Mouse (Mus musculus): Measurements from ENCODE around the gene March10. TPM values are rescaled to one million over a fixed set of nuclear protein-coding genes. Genes with fewer than 3 reads are reported as not detected.

The March10 gene
- polyA plus RNA-seq (2015; fragmentation: Nextera tagmentation; extraction: Ambion mirVana) = 0.18 and 0.32 TPM in 2 replicates

DNA sequence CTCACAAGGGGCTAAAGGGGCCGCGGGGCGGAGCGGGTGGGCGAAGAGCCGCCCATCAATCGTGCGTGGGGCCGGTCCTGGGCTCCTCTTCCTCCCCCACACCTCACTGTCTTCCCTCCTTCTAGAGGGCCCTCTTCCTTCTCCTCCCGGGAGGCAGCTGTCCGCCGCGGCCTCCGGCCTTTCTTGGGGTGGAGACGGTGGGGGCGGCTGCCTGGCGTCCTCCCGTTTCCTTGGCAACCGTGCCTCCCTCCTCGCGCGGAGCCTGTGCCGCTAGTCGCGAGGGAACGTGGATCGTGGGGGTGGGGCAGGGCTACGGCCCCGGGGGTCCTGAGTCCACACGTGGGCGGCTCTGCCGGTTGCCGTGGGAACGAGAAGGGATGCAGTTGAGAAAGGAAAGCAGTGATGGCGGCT, at the start of gene March10:
March10 (minus strand) TSS at position 239 of the 411 bp plus-strand sequence.
- no peaks in the 10 kb centered on the region for H3K36me3 ChIP-seq (ENCODE audit: control insufficient read depth, insufficient read depth)
- H3K4me1 ChIP-seq (ENCODE audit: control insufficient read depth, insufficient read depth, low read length) = peaks cover 5% of the 10 kb centered on the region
- WGBS = 5% methylated on average over 34 of the region's 35 CpGs
- ATAC-seq (replicated peaks; ENCODE audit: extremely low read depth, insufficient read depth, low FRiP score) = no peak; the same call in 1 of the 2 replicates
- peak within 1 kb of the TSS; percentile 85 for H3K4me2 ChIP-seq (ENCODE audit: low read depth, low read length)
- H3K4me3 ChIP-seq (ENCODE audit: low read length) = peak within 1 kb of the TSS; percentile 60
- H3K9ac ChIP-seq (ENCODE audit: low read length) = peak within 1 kb of the TSS; percentile 65
- no peak within 1 kb of the TSS for H3K27ac ChIP-seq (ENCODE audit: low read length)
- peaks cover 4% of the 10 kb centered on the region; the same call in 1 of the 2 replicates for H3K27me3 ChIP-seq (ENCODE audit: control insufficient read depth, insufficient read depth, low read length)
- H3K9me3 ChIP-seq (replicated peaks; ENCODE audit: control insufficient read depth, low read length) = no peaks in the 10 kb centered on the region

- H3K27ac ChIP-seq (ENCODE audit: low read length) = no peak overlapping the region
- 0 out of 2 replicates have a peak overlapping the region, but pooled peaks have one; percentile 12 for H3K4me2 ChIP-seq (ENCODE audit: low read depth, low read length)
- H3K9ac ChIP-seq (ENCODE audit: low read length) = no peak overlapping the region
- peaks cover 47% of the 10 kb centered on the region for H3K4me1 ChIP-seq (ENCODE audit: control insufficient read depth, insufficient read depth, low read length)
- WGBS = 66% methylated on average over 11 of the region's 11 CpGs
- H3K4me3 ChIP-seq (ENCODE audit: low read length) = no peak overlapping the region
- ATAC-seq (replicated peaks; ENCODE audit: extremely low read depth, insufficient read depth, low FRiP score) = no peak
- H3K9me3 ChIP-seq (replicated peaks; ENCODE audit: control insufficient read depth, low read length) = no peaks in the 10 kb centered on the region
- H3K27me3 ChIP-seq (ENCODE audit: control insufficient read depth, insufficient read depth, low read length) = no peaks in the 10 kb centered on the region
- H3K36me3 ChIP-seq (ENCODE audit: control insufficient read depth, insufficient read depth) = no peaks in the 10 kb centered on the region
These were observed 49.8 kb upstream of the March10 start for GRCm38 (mm10) chr11:105506322-105506721.

GRCm38 (mm10) chr11:105505038-105505437, 48.5 kb upstream of the March10 start:
- Histone ChIP-seq H3K27ac (ENCODE audit: low read length) (peak overlapping the region; percentile 11; the same call in 1 of the 2 replicates), H3K9me3 (replicated peaks; ENCODE audit: control insufficient read depth, low read length) (no peaks in the 10 kb centered on the region), H3K9ac (ENCODE audit: low read length) (no peak overlapping the region), H3K27me3 (ENCODE audit: control insufficient read depth, insufficient read depth, low read length) (no peaks in the 10 kb centered on the region), H3K4me1 (ENCODE audit: control insufficient read depth, insufficient read depth, low read length) (peaks cover 39% of the 10 kb centered on the region), H3K4me2 (ENCODE audit: low read depth, low read length) (no peak overlapping the region), H3K36me3 (ENCODE audit: control insufficient read depth, insufficient read depth) (no peaks in the 10 kb centered on the region), H3K4me3 (ENCODE audit: low read length) (no peak overlapping the region)
- 36% methylated on average over 3 of the region's 3 CpGs for WGBS
- ATAC-seq (replicated peaks; ENCODE audit: extremely low read depth, insufficient read depth, low FRiP score) = no peak

GRCm38 (mm10) chr11:105502311-105502710, 45.8 kb upstream of the March10 start:
- Histone ChIP-seq H3K4me1 (ENCODE audit: control insufficient read depth, insufficient read depth, low read length) (peaks cover 24% of the 10 kb centered on the region), H3K27ac (ENCODE audit: low read length) (no peak overlapping the region), H3K36me3 (ENCODE audit: control insufficient read depth, insufficient read depth) (no peaks in the 10 kb centered on the region), H3K4me3 (ENCODE audit: low read length) (no peak overlapping the region), H3K9me3 (replicated peaks; ENCODE audit: control insufficient read depth, low read length) (no peaks in the 10 kb centered on the region), H3K9ac (ENCODE audit: low read length) (no peak overlapping the region), H3K27me3 (ENCODE audit: control insufficient read depth, insufficient read depth, low read length) (no peaks in the 10 kb centered on the region), H3K4me2 (ENCODE audit: low read depth, low read length) (no peak overlapping the region)
- ATAC-seq (replicated peaks; ENCODE audit: extremely low read depth, insufficient read depth, low FRiP score) = no peak
- WGBS = 86% methylated on average over 4 of the region's 4 CpGs

DNA sequence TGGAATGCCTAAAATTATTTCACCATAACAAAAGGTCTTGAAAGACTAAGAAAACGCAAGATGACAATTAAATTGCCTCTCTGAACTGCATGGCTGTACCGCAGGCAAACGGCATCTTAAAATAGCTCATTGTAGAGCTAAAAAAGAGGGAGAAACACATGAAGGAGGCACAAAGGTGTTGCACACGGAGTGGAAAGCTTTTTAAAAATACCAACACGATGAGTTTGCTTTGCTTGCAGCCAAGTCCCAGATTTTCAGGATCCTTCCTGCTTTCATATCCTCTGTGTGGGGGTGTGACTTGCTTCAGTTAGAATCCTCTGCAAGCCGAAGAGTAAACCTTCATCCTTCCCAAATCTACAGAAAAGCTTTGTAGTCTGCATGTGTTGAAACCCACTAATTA, 41.0 kb upstream of the March10 start:
- Histone ChIP-seq H3K4me1 (ENCODE audit: control insufficient read depth, insufficient read depth, low read length) (peaks cover 26% of the 10 kb centered on the region), H3K27ac (ENCODE audit: low read length) (no peak overlapping the region)

DNA sequence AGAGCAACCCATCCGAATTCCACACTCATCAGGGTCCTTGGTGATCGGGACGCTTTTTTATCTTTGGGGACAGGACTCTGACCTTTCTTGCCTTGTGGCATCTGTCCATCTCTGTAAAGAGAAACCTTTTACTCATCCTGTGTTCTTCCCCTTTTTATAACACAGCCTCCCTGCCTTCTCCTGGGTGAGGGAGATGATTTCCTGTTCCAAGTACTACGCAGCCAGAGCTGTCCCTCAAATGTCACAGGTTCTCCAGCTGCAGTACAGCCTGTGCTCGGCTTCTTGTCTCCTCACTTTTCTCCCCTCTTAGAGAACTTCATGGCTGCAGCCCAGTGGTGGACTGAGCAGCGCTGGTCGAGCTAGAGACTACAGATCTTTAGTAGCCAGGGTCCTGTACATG, 40.1 kb upstream of the March10 start:
- 35% methylated on average over 7 of the region's 7 CpGs for WGBS
- Histone ChIP-seq H3K4me1 (ENCODE audit: control insufficient read depth, insufficient read depth, low read length) (peaks cover 26% of the 10 kb centered on the region), H3K4me2 (ENCODE audit: low read depth, low read length) (peak overlapping the region; percentile 18; the same call in 1 of the 2 replicates), H3K36me3 (ENCODE audit: control insufficient read depth, insufficient read depth) (no peaks in the 10 kb centered on the region), H3K27ac (ENCODE audit: low read length) (no peak overlapping the region), H3K9ac (ENCODE audit: low read length) (no peak overlapping the region), H3K9me3 (replicated peaks; ENCODE audit: control insufficient read depth, low read length) (no peaks in the 10 kb centered on the region), H3K27me3 (ENCODE audit: control insufficient read depth, insufficient read depth, low read length) (no peaks in the 10 kb centered on the region), H3K4me3 (ENCODE audit: low read length) (no peak overlapping the region)
- ATAC-seq (replicated peaks; ENCODE audit: extremely low read depth, insufficient read depth, low FRiP score) = no peak; the same call in 1 of the 2 replicates

More for the DNA sequence above, 41.0 kb upstream of the March10 start:
- H3K27me3 ChIP-seq (ENCODE audit: control insufficient read depth, insufficient read depth, low read length) = no peaks in the 10 kb centered on the region
- H3K9ac ChIP-seq (ENCODE audit: low read length) = no peak overlapping the region
- H3K36me3 ChIP-seq (ENCODE audit: control insufficient read depth, insufficient read depth) = no peaks in the 10 kb centered on the region
- ATAC-seq (replicated peaks; ENCODE audit: extremely low read depth, insufficient read depth, low FRiP score) = no peak
- no peak overlapping the region for H3K4me3 ChIP-seq (ENCODE audit: low read length)
- 48% methylated on average over 6 of the region's 6 CpGs for WGBS
- no peak overlapping the region for H3K4me2 ChIP-seq (ENCODE audit: low read depth, low read length)
- H3K9me3 ChIP-seq (replicated peaks; ENCODE audit: control insufficient read depth, low read length) = no peaks in the 10 kb centered on the region

DNA sequence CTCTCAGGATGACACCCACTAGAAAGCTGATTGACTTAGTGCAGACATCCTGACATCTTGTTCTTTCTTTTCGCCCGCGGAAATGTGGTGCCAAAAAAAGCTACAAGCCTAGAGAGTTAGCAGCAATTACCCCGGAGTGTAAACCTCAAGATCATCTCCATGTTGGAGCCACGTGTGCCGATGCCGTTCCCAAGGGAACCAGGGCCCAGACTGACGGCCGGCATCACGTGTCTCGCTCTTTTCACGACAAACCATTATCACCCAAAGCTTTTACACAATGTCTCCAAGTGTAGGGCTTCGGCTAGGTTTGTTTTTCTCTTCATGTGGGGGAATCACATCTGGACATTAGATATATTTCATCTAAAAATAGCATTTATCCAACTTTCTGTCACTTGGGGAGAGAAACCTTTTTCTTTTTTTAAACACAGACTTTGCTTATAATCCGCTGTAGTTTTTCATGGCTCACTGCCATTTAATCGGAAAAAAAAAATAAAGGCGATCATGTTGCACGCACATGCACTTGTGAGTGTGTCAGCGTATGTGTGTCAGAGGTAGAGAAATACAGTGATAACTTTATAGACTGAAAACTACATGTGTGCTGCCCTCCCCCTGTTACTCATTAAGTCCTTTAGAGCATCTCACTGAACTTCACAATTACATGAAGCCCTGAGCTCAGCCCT, 39.2 kb upstream of the March10 start:
- peak overlapping the region; percentile 17; the same call in 1 of the 2 replicates for H3K4me3 ChIP-seq (ENCODE audit: low read length)
- peak overlapping the region; percentile 40 for H3K27ac ChIP-seq (ENCODE audit: low read length)
- no peaks in the 10 kb centered on the region for H3K9me3 ChIP-seq (replicated peaks; ENCODE audit: control insufficient read depth, low read length)
- ATAC-seq (replicated peaks; ENCODE audit: extremely low read depth, insufficient read depth, low FRiP score) = no peak
- H3K27me3 ChIP-seq (ENCODE audit: control insufficient read depth, insufficient read depth, low read length) = no peaks in the 10 kb centered on the region
- peaks cover 26% of the 10 kb centered on the region for H3K4me1 ChIP-seq (ENCODE audit: control insufficient read depth, insufficient read depth, low read length)
- no peak overlapping the region for H3K9ac ChIP-seq (ENCODE audit: low read length)
- 40% methylated on average over 18 of the region's 18 CpGs for WGBS
- no peaks in the 10 kb centered on the region for H3K36me3 ChIP-seq (ENCODE audit: control insufficient read depth, insufficient read depth)
- H3K4me2 ChIP-seq (ENCODE audit: low read depth, low read length) = peak overlapping the region; percentile 59

GRCm38 (mm10) chr11:105494786-105495369, 38.3 kb upstream of the March10 start:
- Histone ChIP-seq H3K27me3 (ENCODE audit: control insufficient read depth, insufficient read depth, low read length) (no peaks in the 10 kb centered on the region), H3K9ac (ENCODE audit: low read length) (no peak overlapping the region), H3K4me2 (ENCODE audit: low read depth, low read length) (peak overlapping the region; percentile 59), H3K4me1 (ENCODE audit: control insufficient read depth, insufficient read depth, low read length) (peaks cover 26% of the 10 kb centered on the region), H3K4me3 (ENCODE audit: low read length) (no peak overlapping the region), H3K9me3 (replicated peaks; ENCODE audit: control insufficient read depth, low read length) (no peaks in the 10 kb centered on the region), H3K27ac (ENCODE audit: low read length) (peak overlapping the region; percentile 40; the same call in 1 of the 2 replicates), H3K36me3 (ENCODE audit: control insufficient read depth, insufficient read depth) (no peaks in the 10 kb centered on the region)
- WGBS = 53% methylated on average over 6 of the region's 6 CpGs
- ATAC-seq (replicated peaks; ENCODE audit: extremely low read depth, insufficient read depth, low FRiP score) = peak; percentile 66; the same call in 1 of the 2 replicates

DNA sequence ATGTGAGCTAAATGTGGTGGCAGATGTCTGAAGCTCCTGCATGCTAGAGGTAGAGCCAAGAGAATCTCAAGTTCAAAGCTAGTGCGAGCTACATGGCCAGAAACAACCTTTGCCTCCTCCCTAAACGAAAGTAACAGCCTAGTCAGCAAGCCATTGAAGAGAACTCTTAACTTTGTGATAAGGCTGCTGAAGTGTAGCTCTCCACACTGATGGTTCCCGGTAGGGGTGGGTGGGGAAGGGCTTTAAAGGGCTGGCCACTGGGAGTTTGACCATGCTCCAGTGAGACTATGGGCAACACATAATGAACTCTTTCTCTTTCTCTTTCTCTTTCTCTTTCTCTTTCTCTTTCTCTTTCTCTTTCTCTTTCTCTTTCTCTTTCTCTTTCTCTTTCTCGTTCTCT, 35.9 kb upstream of the March10 start:
- Histone ChIP-seq H3K27me3 (ENCODE audit: control insufficient read depth, insufficient read depth, low read length) (no peaks in the 10 kb centered on the region), H3K4me3 (ENCODE audit: low read length) (no peak overlapping the region), H3K36me3 (ENCODE audit: control insufficient read depth, insufficient read depth) (no peaks in the 10 kb centered on the region), H3K9ac (ENCODE audit: low read length) (no peak overlapping the region), H3K9me3 (replicated peaks; ENCODE audit: control insufficient read depth, low read length) (no peaks in the 10 kb centered on the region), H3K4me2 (ENCODE audit: low read depth, low read length) (no peak overlapping the region), H3K27ac (ENCODE audit: low read length) (no peak overlapping the region), H3K4me1 (ENCODE audit: control insufficient read depth, insufficient read depth, low read length) (peaks cover 26% of the 10 kb centered on the region)
- 34% methylated on average over 4 of the region's 4 CpGs for WGBS
- no peak for ATAC-seq (replicated peaks; ENCODE audit: extremely low read depth, insufficient read depth, low FRiP score)

All from heart, embryonic 16.5 days (tissue).